Mouse (Mus musculus): Measurements from ENCODE around the gene Rps18. TPM values are rescaled to one million over a fixed set of nuclear protein-coding genes. Genes with fewer than 3 reads are reported as not detected.

Gene Rps18
- polyA plus RNA-seq, 1 experiment from 2014 or later = 1,221 TPM

GRCm38 (mm10) chr17:33924577-33925283 lies 31.1 kb downstream of the Rps18 start:
- ATAC-seq (ENCODE audit: low FRiP score) (no peak), DNase-seq (ENCODE audit: low spot score) (no peak)
- 83% methylated on average over 10 of the region's 10 CpGs for WGBS
- Histone ChIP-seq H3K27ac (ENCODE audit: low read depth, low read length) (no peak overlapping the region), H3K4me3 (ENCODE audit: low read depth, low read length) (no peak overlapping the region; the same call in 1 of the 2 replicates), H3K36me3 (ENCODE audit: control insufficient read depth, insufficient read depth, low read length) (no peaks in the 10 kb centered on the region), H3K4me1 (replicated peaks; ENCODE audit: control insufficient read depth, insufficient read depth, low read length) (peaks cover 6% of the 10 kb centered on the region; the same call in 1 of the 2 replicates), H3K27me3 (ENCODE audit: control insufficient read depth, insufficient read depth, low read length) (no peaks in the 10 kb centered on the region), H3K9ac (ENCODE audit: low read depth, low read length) (no peak overlapping the region), H3K9me3 (ENCODE audit: control insufficient read depth, low read length) (no peaks in the 10 kb centered on the region), H3K4me2 (replicated peaks; ENCODE audit: low read depth, low read length) (no peak overlapping the region)

DNA sequence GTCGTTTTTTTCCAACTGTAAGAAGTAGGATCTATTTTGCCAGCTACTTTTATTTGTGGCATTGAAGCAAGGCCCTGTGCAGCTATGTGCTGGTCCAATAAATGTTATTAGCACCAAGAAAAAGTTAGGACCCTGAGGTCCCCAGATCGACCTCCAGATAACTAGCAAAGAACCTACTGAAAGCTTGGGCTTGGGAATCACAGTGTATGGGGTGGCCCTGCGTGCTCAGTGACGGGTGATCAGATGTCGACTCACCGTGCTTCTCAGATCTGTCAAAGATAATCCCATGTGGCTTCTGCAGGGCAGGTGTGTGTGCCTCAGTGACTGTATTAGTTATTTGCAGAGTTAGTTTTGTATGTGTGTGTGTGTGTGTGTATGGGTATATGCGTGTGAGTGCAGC lies 34.4 kb downstream of the Rps18 start:
- DNase-seq (ENCODE audit: low spot score) (no peak), ATAC-seq (ENCODE audit: low FRiP score) (no peak)
- Histone ChIP-seq H3K27me3 (ENCODE audit: control insufficient read depth, insufficient read depth, low read length) (no peaks in the 10 kb centered on the region), H3K4me3 (ENCODE audit: low read depth, low read length) (no peak overlapping the region), H3K4me2 (replicated peaks; ENCODE audit: low read depth, low read length) (no peak overlapping the region), H3K4me1 (replicated peaks; ENCODE audit: control insufficient read depth, insufficient read depth, low read length) (peaks cover 20% of the 10 kb centered on the region), H3K36me3 (ENCODE audit: control insufficient read depth, insufficient read depth, low read length) (no peaks in the 10 kb centered on the region), H3K9ac (ENCODE audit: low read depth, low read length) (no peak overlapping the region), H3K9me3 (ENCODE audit: control insufficient read depth, low read length) (no peaks in the 10 kb centered on the region), H3K27ac (ENCODE audit: low read depth, low read length) (no peak overlapping the region)
- 89% methylated on average over 7 of the region's 7 CpGs for WGBS

- ATAC-seq (ENCODE audit: low FRiP score) = peak; percentile 61
- Histone ChIP-seq H3K27ac (ENCODE audit: low read depth, low read length) (0 out of 2 replicates have a peak overlapping the region, but pooled peaks have one; percentile 30), H3K9me3 (ENCODE audit: control insufficient read depth, low read length) (no peaks in the 10 kb centered on the region), H3K27me3 (ENCODE audit: control insufficient read depth, insufficient read depth, low read length) (no peaks in the 10 kb centered on the region), H3K36me3 (ENCODE audit: control insufficient read depth, insufficient read depth, low read length) (no peaks in the 10 kb centered on the region), H3K4me1 (replicated peaks; ENCODE audit: control insufficient read depth, insufficient read depth, low read length) (peaks cover 20% of the 10 kb centered on the region), H3K4me2 (replicated peaks; ENCODE audit: low read depth, low read length) (peak overlapping the region; percentile 86), H3K9ac (ENCODE audit: low read depth, low read length) (peak overlapping the region; percentile 67), H3K4me3 (ENCODE audit: low read depth, low read length) (peak overlapping the region; percentile 49)
- peak; percentile 89 for DNase-seq (ENCODE audit: low spot score)
- WGBS = under 1% methylated on average over 36 of the region's 36 CpGs
Measured at GRCm38 (mm10) chr17:33920282-33921097, 35.3 kb downstream of the Rps18 start.

GRCm38 (mm10) chr17:33919351-33920281 lies 36.2 kb downstream of the Rps18 start:
- Histone ChIP-seq H3K36me3 (ENCODE audit: control insufficient read depth, insufficient read depth, low read length) (no peaks in the 10 kb centered on the region), H3K27me3 (ENCODE audit: control insufficient read depth, insufficient read depth, low read length) (no peaks in the 10 kb centered on the region), H3K4me2 (replicated peaks; ENCODE audit: low read depth, low read length) (peak overlapping the region; percentile 86), H3K9ac (ENCODE audit: low read depth, low read length) (peak overlapping the region; percentile 67), H3K27ac (ENCODE audit: low read depth, low read length) (0 out of 2 replicates have a peak overlapping the region, but pooled peaks have one; percentile 20), H3K9me3 (ENCODE audit: control insufficient read depth, low read length) (no peaks in the 10 kb centered on the region), H3K4me3 (ENCODE audit: low read depth, low read length) (peak overlapping the region; percentile 49), H3K4me1 (replicated peaks; ENCODE audit: control insufficient read depth, insufficient read depth, low read length) (peaks cover 20% of the 10 kb centered on the region)
- WGBS = under 1% methylated on average over 51 of the region's 52 CpGs
- DNase-seq (ENCODE audit: low spot score) = peak; percentile 46
- no peak for ATAC-seq (ENCODE audit: low FRiP score)

GRCm38 (mm10) chr17:33918293-33919203 lies 37.3 kb downstream of the Rps18 start:
- no peak overlapping the region for H3K9ac ChIP-seq (ENCODE audit: low read depth, low read length)
- H3K4me2 ChIP-seq (replicated peaks; ENCODE audit: low read depth, low read length) = peak overlapping the region; percentile 86
- peaks cover 20% of the 10 kb centered on the region for H3K4me1 ChIP-seq (replicated peaks; ENCODE audit: control insufficient read depth, insufficient read depth, low read length)
- peak overlapping the region; percentile 49; the same call in 1 of the 2 replicates for H3K4me3 ChIP-seq (ENCODE audit: low read depth, low read length)
- 64% methylated on average over 37 of the region's 37 CpGs for WGBS
- peaks cover 6% of the 10 kb centered on the region for H3K36me3 ChIP-seq (ENCODE audit: control insufficient read depth, insufficient read depth, low read length)
- H3K27me3 ChIP-seq (ENCODE audit: control insufficient read depth, insufficient read depth, low read length) = no peaks in the 10 kb centered on the region
- no peaks in the 10 kb centered on the region for H3K9me3 ChIP-seq (ENCODE audit: control insufficient read depth, low read length)
- ATAC-seq (ENCODE audit: low FRiP score) (no peak), DNase-seq (ENCODE audit: low spot score) (no peak)
- H3K27ac ChIP-seq (ENCODE audit: low read depth, low read length) = 0 out of 2 replicates have a peak overlapping the region, but pooled peaks have one; percentile 17

GRCm38 (mm10) chr17:33917656-33918292 lies 38.0 kb downstream of the Rps18 start:
- peaks cover 20% of the 10 kb centered on the region for H3K4me1 ChIP-seq (replicated peaks; ENCODE audit: control insufficient read depth, insufficient read depth, low read length)
- no peak overlapping the region for H3K9ac ChIP-seq (ENCODE audit: low read depth, low read length)
- peaks cover 10% of the 10 kb centered on the region for H3K36me3 ChIP-seq (ENCODE audit: control insufficient read depth, insufficient read depth, low read length)
- 82% methylated on average over 18 of the region's 18 CpGs for WGBS
- H3K27ac ChIP-seq (ENCODE audit: low read depth, low read length) = no peak overlapping the region
- no peak overlapping the region for H3K4me2 ChIP-seq (replicated peaks; ENCODE audit: low read depth, low read length)
- DNase-seq (ENCODE audit: low spot score) = no peak
- H3K9me3 ChIP-seq (ENCODE audit: control insufficient read depth, low read length) = no peaks in the 10 kb centered on the region
- H3K4me3 ChIP-seq (ENCODE audit: low read depth, low read length) = no peak overlapping the region
- ATAC-seq (ENCODE audit: low FRiP score) = no peak
- H3K27me3 ChIP-seq (ENCODE audit: control insufficient read depth, insufficient read depth, low read length) = no peaks in the 10 kb centered on the region

DNA sequence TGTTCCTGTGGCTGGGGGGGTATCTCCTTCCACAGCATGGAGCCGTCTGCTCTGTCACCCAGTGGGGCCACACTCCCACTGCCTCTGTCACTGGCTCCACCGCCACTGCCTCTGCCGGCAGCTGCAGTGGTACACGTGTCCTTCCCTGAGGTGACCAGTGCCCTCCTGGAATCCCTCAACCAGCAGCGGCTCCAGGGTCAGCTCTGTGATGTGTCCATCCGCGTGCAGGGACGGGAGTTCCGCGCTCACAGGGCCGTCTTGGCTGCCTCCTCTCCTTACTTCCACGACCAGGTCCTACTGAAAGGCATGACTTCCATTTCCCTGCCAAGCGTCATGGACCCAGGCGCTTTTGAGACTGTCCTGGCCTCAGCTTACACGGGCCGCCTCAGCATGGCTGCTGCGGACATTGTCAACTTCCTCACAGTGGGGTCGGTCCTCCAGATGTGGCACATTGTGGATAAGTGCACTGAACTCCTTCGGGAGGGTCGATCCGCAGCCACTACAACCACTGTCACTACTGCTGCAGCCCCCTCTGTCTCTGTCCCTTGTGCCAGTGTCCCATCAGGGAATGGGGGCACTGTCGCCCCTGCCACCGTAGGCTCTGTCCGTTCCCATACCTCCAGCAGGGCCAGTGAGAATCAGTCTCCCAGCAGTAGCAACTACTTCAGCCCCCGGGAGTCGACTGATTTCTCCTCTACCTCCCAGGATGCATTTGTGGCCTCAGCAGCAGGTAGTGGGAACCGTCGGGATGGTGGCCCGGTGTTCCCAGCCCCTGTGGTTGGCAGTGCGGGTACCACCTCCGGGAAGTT lies 38.8 kb downstream of the Rps18 start:
- no peaks in the 10 kb centered on the region for H3K27me3 ChIP-seq (ENCODE audit: control insufficient read depth, insufficient read depth, low read length)
- no peak overlapping the region for H3K9ac ChIP-seq (ENCODE audit: low read depth, low read length)
- no peaks in the 10 kb centered on the region for H3K9me3 ChIP-seq (ENCODE audit: control insufficient read depth, low read length)
- H3K4me1 ChIP-seq (replicated peaks; ENCODE audit: control insufficient read depth, insufficient read depth, low read length) = peaks cover 20% of the 10 kb centered on the region
- peak overlapping the region; percentile 64; the same call in 1 of the 2 replicates for H3K4me3 ChIP-seq (ENCODE audit: low read depth, low read length)
- no peak overlapping the region for H3K27ac ChIP-seq (ENCODE audit: low read depth, low read length)
- peaks cover 15% of the 10 kb centered on the region for H3K36me3 ChIP-seq (ENCODE audit: control insufficient read depth, insufficient read depth, low read length)
- ATAC-seq (ENCODE audit: low FRiP score) (no peak), DNase-seq (ENCODE audit: low spot score) (no peak)
- H3K4me2 ChIP-seq (replicated peaks; ENCODE audit: low read depth, low read length) = peak overlapping the region; percentile 59
- WGBS = 73% methylated on average over 31 of the region's 31 CpGs
